Mouse (Mus musculus): Measurements from ENCODE around the gene Pnlip.
A peak's percentile ranks its signal among the peaks of the same experiment; 100 is the strongest.

The Pnlip gene

GRCm38 (mm10) chr19:58652198-58652597 lies at the start of gene Pnlip:
Gene Pnlip, plus strand, starts transcription at chr19:58652498.
- no peak for DNase-seq (ENCODE audit: low spot score in 2 of 2)

DNA sequence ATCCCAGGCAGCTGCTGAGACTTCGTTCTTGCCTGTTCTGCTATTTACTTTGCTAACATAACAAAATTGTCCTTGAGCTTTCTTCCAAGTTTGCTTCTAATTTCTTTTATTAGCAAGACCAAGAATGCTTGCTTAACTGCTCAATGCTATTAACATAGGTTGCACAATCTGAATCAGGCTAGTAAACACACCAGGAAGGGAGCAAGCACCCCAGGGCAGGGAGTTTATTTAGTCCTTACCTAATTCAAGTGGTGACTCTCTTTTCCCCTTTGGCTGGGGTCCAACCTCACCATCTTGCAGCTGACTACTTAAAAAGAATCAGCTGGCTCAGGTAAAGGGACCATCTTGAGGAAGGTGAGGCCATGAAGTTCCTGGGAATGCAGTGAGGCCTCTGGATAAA lies 42.6 kb upstream of the Pnlip start:
- no peak for DNase-seq (ENCODE audit: low spot score in 2 of 2)

DNA sequence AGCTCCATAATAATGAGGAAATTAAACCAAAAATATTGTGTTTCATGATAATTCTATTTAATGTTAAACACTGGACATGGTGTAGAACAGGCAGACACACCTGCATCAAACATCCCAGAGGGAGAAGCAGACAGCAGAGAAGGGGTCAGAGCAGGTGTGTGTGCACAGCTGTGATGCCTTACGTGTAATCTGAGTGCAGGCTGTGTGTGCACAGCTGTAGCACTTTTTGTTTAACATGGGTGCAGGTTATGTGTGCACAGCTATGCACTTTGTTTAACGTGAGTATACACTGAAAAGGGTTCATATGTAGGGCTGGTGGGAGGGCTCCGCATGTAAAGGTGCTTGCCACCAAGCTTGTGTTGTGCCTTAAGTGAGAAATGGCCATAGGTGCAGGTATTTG lies 39.6 kb upstream of the Pnlip start:
- DNase-seq (ENCODE audit: low spot score in 2 of 2), result no peak

- DNase-seq (ENCODE audit: low spot score in 2 of 2), result no peak
Measured at GRCm38 (mm10) chr19:58616606-58617005, 35.7 kb upstream of the Pnlip start.

GRCm38 (mm10) chr19:58620661-58621060 lies 31.6 kb upstream of the Pnlip start:
- DNase-seq (ENCODE audit: low spot score in 2 of 2), result no peak

DNA sequence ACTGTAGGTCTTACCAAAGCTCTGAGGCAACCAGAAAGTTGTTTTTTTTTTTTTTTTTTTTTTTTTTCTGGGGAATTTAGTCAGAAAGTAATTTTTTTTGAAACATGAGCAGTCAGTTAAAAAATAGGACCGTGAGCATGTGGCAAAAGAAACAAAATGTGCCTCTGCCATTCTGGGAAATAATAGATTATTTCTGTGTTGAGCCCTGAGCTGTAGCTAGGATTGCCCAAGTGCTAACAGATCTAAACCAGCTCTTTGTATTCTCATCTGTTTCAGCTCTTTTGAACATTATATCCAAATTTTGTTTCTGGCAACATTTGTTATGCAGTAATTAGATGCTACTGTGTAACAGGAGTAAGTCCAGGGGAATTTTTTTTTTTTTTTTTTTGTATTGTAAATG lies 30.7 kb upstream of the Pnlip start:
- DNase-seq (ENCODE audit: low spot score in 2 of 2), result no peak

DNA sequence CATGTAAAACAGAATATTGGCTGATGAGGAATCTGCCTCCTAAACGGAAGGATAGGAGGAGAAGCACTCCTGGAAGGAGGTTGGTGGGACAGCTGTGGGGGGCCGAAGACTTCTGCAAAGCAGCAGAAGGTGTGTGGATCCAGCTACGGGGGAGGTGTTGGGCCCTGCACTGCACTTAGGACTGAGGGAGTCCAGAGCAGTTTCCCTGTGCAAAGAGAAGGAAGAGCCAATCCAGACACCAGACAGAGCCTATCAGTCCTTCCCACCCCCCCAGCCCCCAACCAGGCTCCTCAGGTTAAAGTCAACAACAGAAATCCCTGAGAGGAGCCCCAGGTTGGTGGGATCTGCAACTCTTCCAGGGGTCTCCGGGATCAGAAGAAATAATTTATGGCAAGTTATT lies 27.5 kb upstream of the Pnlip start:
- DNase-seq (ENCODE audit: low spot score in 2 of 2), result no peak

- no peak for DNase-seq (ENCODE audit: low spot score in 2 of 2)
Measured at GRCm38 (mm10) chr19:58625254-58625947, 26.9 kb upstream of the Pnlip start.

- DNase-seq (ENCODE audit: low spot score in 2 of 2), result no peak
Measured at GRCm38 (mm10) chr19:58627406-58628337, 24.6 kb upstream of the Pnlip start.

GRCm38 (mm10) chr19:58629351-58629773 lies 22.9 kb upstream of the Pnlip start:
- no peak for DNase-seq (ENCODE audit: low spot score in 2 of 2)

DNA sequence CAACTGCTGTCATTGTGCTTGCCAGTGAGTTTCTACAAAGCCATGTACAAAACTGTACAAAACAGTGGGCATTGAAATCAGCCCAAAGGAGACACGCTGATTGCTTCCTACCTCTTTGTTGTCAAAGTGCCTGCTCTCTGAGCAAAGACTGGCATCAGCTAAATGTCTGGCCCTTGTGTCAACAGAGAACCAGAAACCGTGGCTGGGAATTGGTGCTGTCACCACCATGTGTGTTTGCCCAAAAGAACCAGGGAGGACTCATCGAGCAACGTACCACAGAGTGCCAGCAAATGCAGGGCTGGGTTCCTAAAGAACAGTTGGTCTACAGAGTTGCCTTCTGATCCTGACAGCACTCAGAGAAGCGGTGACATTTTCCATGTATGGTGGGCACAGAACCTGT lies 2.3 kb upstream of the Pnlip start:
- DNase-seq (ENCODE audit: low spot score in 2 of 2), result no peak

GRCm38 (mm10) chr19:58662098-58662497 lies 9.8 kb downstream of the Pnlip start:
- DNase-seq (ENCODE audit: low spot score in 2 of 2), result no peak

DNA sequence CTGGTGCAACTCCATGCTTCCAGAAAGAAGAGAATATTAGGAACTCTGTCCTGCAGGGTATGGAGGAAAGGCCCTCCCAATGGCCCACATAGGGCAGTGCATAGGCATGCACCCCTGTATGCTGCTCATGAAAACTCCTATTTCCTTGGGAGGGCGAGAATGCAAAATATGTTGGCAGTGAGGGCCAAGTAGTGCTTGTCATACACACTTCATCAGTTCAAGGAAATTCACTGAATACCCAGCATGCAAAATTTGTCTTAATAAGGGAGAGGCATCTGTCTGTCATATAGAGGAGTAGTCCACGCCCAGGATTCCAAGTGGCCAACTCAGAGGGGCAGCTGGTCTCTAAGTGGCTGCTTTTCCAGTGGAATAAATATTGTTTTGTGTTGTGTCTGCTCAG lies 11.0 kb downstream of the Pnlip start:
- DNase-seq (ENCODE audit: low spot score in 2 of 2), result no peak

GRCm38 (mm10) chr19:58664901-58665300 lies 12.6 kb downstream of the Pnlip start:
- no peak for DNase-seq (ENCODE audit: low spot score in 2 of 2)

DNA sequence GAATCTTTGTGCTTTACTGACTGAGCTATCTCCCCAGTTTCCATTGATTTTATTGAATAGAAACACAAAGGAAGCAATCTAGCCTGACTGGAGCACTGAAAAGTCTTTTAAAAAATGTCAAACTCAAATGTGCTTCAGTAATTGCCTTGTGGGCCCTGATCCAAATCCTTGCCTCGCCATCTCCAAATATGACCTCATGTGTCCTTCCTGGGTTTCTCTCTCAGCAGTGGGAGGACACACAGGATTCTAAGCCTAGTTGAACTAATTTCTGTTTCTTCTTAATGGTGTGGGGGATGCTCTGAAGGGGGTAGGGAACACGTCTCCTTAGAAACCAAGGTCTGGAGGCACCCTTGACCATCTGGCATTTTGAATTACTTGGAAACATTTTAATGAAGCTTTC lies 22.3 kb downstream of the Pnlip start:
- no peak for DNase-seq (ENCODE audit: low spot score in 2 of 2)

GRCm38 (mm10) chr19:58677117-58677516 lies 24.8 kb downstream of the Pnlip start:
- DNase-seq (ENCODE audit: low spot score in 2 of 2), result no peak

DNA sequence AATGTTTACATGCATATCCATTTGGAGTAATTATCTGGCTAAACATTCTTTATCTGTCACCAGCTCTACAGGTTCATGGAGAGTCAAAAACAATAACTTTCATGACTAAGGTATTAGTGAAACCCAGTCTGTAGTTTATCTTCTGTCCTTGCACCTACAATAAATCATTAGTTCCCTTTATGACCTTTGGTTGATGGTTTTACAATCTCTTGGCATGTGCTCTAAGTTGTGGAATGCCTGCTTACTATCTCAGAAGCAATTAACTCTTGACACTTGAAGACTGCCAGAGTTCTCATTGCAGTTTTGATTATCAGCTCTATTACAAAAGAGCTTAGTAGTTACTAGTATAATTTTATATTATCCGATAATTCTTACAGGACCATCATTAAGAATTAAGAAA lies 36.6 kb downstream of the Pnlip start:
- DNase-seq (ENCODE audit: low spot score in 2 of 2), result no peak

DNA sequence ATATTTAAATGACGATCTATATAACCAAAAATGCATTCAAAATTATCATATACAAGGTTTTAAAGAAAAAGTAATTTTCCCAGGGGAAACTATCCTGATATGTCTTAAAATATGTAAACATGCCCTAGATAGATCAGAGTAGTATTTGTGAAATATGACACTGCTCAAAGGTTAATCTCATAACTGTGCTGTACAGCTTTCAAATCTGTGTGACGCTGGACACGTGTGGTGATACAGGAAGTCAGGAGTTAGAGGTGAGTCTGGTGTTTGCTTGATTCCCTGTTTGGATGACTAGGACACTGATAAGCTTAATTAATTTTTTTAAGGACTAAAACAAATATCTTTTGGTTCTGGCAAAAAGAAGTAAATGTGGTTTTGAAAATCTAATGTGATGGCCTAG lies 43.0 kb downstream of the Pnlip start:
- DNase-seq (ENCODE audit: low spot score in 2 of 2), result no peak

GRCm38 (mm10) chr19:58696235-58696634 lies 43.9 kb downstream of the Pnlip start:
- DNase-seq (ENCODE audit: low spot score in 2 of 2), result no peak

GRCm38 (mm10) chr19:58704556-58704955 lies 52.3 kb downstream of the Pnlip start:
- DNase-seq (ENCODE audit: low spot score in 2 of 2), result no peak

DNA sequence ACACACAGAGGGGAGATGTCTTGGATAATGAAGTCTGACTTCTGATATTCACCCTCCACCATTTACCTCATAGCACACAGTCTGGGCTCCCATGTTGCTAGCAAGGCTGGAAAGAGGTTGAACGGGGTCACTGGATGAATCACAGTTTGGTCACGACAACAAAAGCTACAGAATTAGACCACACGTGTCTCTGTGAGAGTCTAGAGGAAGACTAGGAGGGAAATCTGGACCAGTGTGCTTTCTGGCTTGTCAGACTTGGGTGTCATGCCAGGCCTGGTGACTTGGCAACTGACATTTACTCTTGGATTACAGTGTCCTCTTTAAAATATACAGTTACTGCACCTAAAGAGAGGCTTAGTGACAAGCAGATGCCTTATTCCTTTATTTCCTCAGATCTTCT lies 56.3 kb downstream of the Pnlip start:
- DNase-seq (ENCODE audit: low spot score in 2 of 2), result peak in 1 of 2 experiments; percentile 13

- no peak for DNase-seq (ENCODE audit: low spot score in 2 of 2)
Measured at GRCm38 (mm10) chr19:58717925-58718324, 65.6 kb downstream of the Pnlip start.

DNA sequence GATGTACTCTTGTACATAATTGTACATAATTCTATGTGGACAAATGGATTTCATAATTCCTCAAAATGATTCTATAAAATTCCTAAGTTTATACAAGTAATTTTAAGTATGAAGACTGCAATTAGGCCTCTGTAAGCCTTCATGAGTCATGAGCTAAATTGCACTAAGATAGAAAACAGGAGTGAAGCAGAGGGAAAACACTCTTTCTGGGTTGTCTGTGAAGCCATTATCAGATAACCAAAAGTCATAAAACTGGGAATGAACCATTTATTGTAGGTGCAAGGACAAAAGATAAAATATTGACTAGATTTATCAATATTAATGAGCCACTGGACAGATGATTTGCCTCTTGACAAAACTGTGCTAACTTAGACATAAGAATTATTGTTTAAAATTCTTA lies 68.1 kb downstream of the Pnlip start:
- DNase-seq (ENCODE audit: low spot score in 2 of 2), result no peak
